Mouse (Mus musculus): ENCODE data around the gene Siah1b. TPM values are rescaled to one million over a fixed set of nuclear protein-coding genes. Genes with fewer than 3 reads are reported as not detected.

Siah1b gene
- total RNA-seq, 2 experiments from 2014 or later = 2.5 to 3.3 TPM

GRCm38 (mm10) chrX:164035401-164035800 is 40.9 kb downstream of the Siah1b start:
- DNase-seq = no peak

GRCm38 (mm10) chrX:164032526-164032925 is 43.8 kb downstream of the Siah1b start:
- no peak for DNase-seq
- intact Hi-C loops (cut with DNase I) = no loop called here

More at GRCm38 (mm10) chrX:164035401-164035800, 40.9 kb downstream of the Siah1b start:
- intact Hi-C loops (cut with DNase I) = no loop called here

- peak; percentile 78 to 89 for DNase-seq
- intact Hi-C loops (cut with DNase I) = no loop called here
Measured at GRCm38 (mm10) chrX:164027607-164028289, 48.5 kb downstream of the Siah1b start, which contains the start of gene Car5b. Gene Car5b, minus strand, starts transcription at chrX:164027997.

Other genes with a start within 250 kb of the Siah1b start
- 10 to 100 TPM; 25.8 to 29.7 TPM for gene Ap1s2, start 167.5 kb downstream of the Siah1b start, total RNA-seq (2021)
- gene Zrsr2, start 117.8 kb downstream of the Siah1b start, total RNA-seq (2021) = 10 to 100 TPM; 12.9 to 15.1 TPM
- 1 to 10 TPM in 1 of 2 experiments, under 1 TPM in 1; 0.92 to 1.6 TPM for gene Car5b, start 48.5 kb downstream of the Siah1b start, total RNA-seq (2021)
- not detected for gene Cltrn, start 12.3 kb upstream of the Siah1b start, total RNA-seq (2021)
- under 1 TPM; 0.49 to 0.74 TPM for gene Ace2, start 62.8 kb upstream of the Siah1b start, total RNA-seq (2021)
- under 1 TPM; 0.23 to 0.32 TPM for gene Bmx, start 181.7 kb upstream of the Siah1b start, total RNA-seq (2021)
- gene Pir, start 192.9 kb upstream of the Siah1b start, total RNA-seq (2021) = 1 to 10 TPM; 3.2 to 3.6 TPM